Mouse (Mus musculus) heart, postnatal 0 days (tissue): ENCODE data around the gene Bhlha9. TPM values are rescaled to one million over a fixed set of nuclear protein-coding genes. Genes with fewer than 3 reads are reported as not detected.
A peak's percentile ranks its signal among the peaks of the same experiment; 100 is the strongest.

Source experiments
- ATAC-seq: fragments of 200-750 bp; cut with Nextera tagmentation; 2 replicates; pipeline ENCODE4 v1.8.0; 2017; ENCODE audit warnings: low read depth, moderate number of reproducible peaks, moderate library complexity; ENCODE audit not compliant: insufficient read depth
- DNase-seq: peaks from one replicate; pipeline ENCODE4 v3.0.0-alpha.2; 2016; ENCODE audit warnings: low spot score
- H3K27ac ChIP-seq: fragments of 300-500 bp; sonication (generic); 2 replicates; pipeline ENCODE4 v1.5.1; 2014; ENCODE audit warnings: low read depth, mild to moderate bottlenecking
- H3K27me3 ChIP-seq: fragments of 300-500 bp; sonication (generic); 2 replicates; pipeline ENCODE4 v1.6.1; 2014; ENCODE audit warnings: low read length, mixed read lengths; ENCODE audit not compliant: control insufficient read depth, insufficient read depth
- H3K36me3 ChIP-seq: fragments of 300-500 bp; sonication (generic); replicated peaks from 2 replicates; pipeline ENCODE4 v1.6.1; 2014; ENCODE audit warnings: low read length, mixed read lengths; ENCODE audit not compliant: control insufficient read depth, insufficient read depth
- H3K4me1 ChIP-seq: fragments of 300-500 bp; sonication (generic); 2 replicates; pipeline ENCODE4 v1.6.1; 2014; ENCODE audit warnings: antibody characterized with exemption; ENCODE audit not compliant: control insufficient read depth, insufficient read depth
- H3K4me2 ChIP-seq: fragments of 300-500 bp; sonication (generic); 2 replicates; pipeline ENCODE4 v1.6.1; 2014; ENCODE audit warnings: low read depth, mild to moderate bottlenecking, low read length, moderate library complexity
- H3K4me3 ChIP-seq: fragments of 300-500 bp; sonication (generic); 2 replicates; pipeline ENCODE4 v1.5.1; 2014; ENCODE audit warnings: low read depth, low read length
- H3K9ac ChIP-seq: fragments of 300-500 bp; sonication (generic); replicated peaks from 2 replicates; pipeline ENCODE4 v1.6.1; 2014; ENCODE audit warnings: low read depth, low read length, mixed read lengths
- H3K9me3 ChIP-seq: fragments of 300-500 bp; sonication (generic); replicated peaks from 2 replicates; pipeline ENCODE4 v1.6.1; 2016; ENCODE audit warnings: low read length; ENCODE audit not compliant: control insufficient read depth
- CTCF ChIP-seq: IDR thresholded peaks from 2 replicates; pipeline ENCODE4 v1.5.1; 2016; ENCODE audit warnings: antibody characterized with exemption, control low read depth, low read depth
- EP300 ChIP-seq: IDR thresholded peaks from 2 replicates; pipeline ENCODE4 v1.6.1; 2016; ENCODE audit warnings: antibody characterized with exemption, low read depth
- WGBS: fragments of 180-500 bp; shearing (Covaris S2); extraction: QIAGEN DNeasy Blood & Tissue Kit; methylation state at CpG from one replicate; pipeline ENCODE4 v1.1.7; 2014; 5-methylcytosine and 5-hydroxymethylcytosine counted together
- polyA plus RNA-seq: library from polyadenylated mRNA; unstranded; fragments of >200 nt; fragmentation: Nextera tagmentation; extraction: Ambion mirVana; gene quantifications from 2 replicates; pipeline ENCODE4 v1.2.1, GENCODE M21; 2015
- total RNA-seq: library from RNA; depleted of rRNA; stranded (reverse); fragments of >200 nt; gene quantifications from 2 replicates; pipeline ENCODE4 v1.2.3, GENCODE M21; 2014; ENCODE audit warnings: low replicate concordance

Gene Bhlha9
- total and polyA plus RNA-seq, 2 experiments from 2014 or later, result not detected

- no peaks in the 10 kb centered on the region for H3K36me3 ChIP-seq
- peaks cover 12% of the 10 kb centered on the region; the same call in 1 of the 2 replicates for H3K27me3 ChIP-seq
- no peak overlapping the region for H3K4me3 ChIP-seq
- no peak overlapping the region for H3K27ac ChIP-seq
- H3K4me1 ChIP-seq, result peaks cover 8% of the 10 kb centered on the region; the same call in 1 of the 2 replicates
- no peak overlapping the region for H3K9ac ChIP-seq
- H3K4me2 ChIP-seq, result no peak overlapping the region
- peaks cover 3% of the 10 kb centered on the region; the same call in 1 of the 2 replicates for H3K9me3 ChIP-seq
- ATAC-seq (no peak), DNase-seq (peak; percentile 32)
- no peak for TF ChIP-seq CTCF
- no peak for TF ChIP-seq EP300
- 22% methylated on average over 5 of the region's 5 CpGs for WGBS
These were observed 43.7 kb upstream of the Bhlha9 start for GRCm38 (mm10) chr11:76628613-76629012.

- ATAC-seq (no peak), DNase-seq (no peak)
- WGBS, result 66% methylated on average over 2 of the region's 2 CpGs
- Histone ChIP-seq H3K9me3 (peaks cover 3% of the 10 kb centered on the region; the same call in 1 of the 2 replicates), H3K9ac (no peak overlapping the region), H3K4me2 (no peak overlapping the region), H3K36me3 (no peaks in the 10 kb centered on the region), H3K27ac (no peak overlapping the region), H3K4me3 (no peak overlapping the region), H3K4me1 (peaks cover 6% of the 10 kb centered on the region; the same call in 1 of the 2 replicates), H3K27me3 (0 out of 2 replicates have a peak, but pooled peaks cover 5% of the 10 kb centered on the region)
- TF ChIP-seq EP300 (no peak), CTCF (no peak)
These were observed 42.2 kb upstream of the Bhlha9 start for GRCm38 (mm10) chr11:76630023-76630422.

- 75% methylated on average over 5 of the region's 5 CpGs for WGBS
- no peak for DNase-seq
- Histone ChIP-seq H3K4me2 (no peak overlapping the region), H3K4me3 (no peak overlapping the region), H3K27me3 (0 out of 2 replicates have a peak, but pooled peaks cover 5% of the 10 kb centered on the region), H3K36me3 (no peaks in the 10 kb centered on the region), H3K27ac (no peak overlapping the region), H3K9ac (no peak overlapping the region), H3K9me3 (peaks cover 3% of the 10 kb centered on the region; the same call in 1 of the 2 replicates), H3K4me1 (peaks cover 6% of the 10 kb centered on the region; the same call in 1 of the 2 replicates)
- no peak for ATAC-seq
- TF ChIP-seq EP300, result no peak
- no peak for TF ChIP-seq CTCF
These were observed 41.8 kb upstream of the Bhlha9 start for GRCm38 (mm10) chr11:76630487-76630886.

- TF ChIP-seq EP300, result no peak
- TF ChIP-seq CTCF, result no peak
- Histone ChIP-seq H3K9me3 (no peaks in the 10 kb centered on the region), H3K9ac (no peak overlapping the region), H3K4me2 (no peak overlapping the region), H3K27me3 (no peaks in the 10 kb centered on the region), H3K4me1 (no peaks in the 10 kb centered on the region), H3K27ac (no peak overlapping the region), H3K36me3 (no peaks in the 10 kb centered on the region), H3K4me3 (no peak overlapping the region)
- ATAC-seq (no peak), DNase-seq (no peak)
- 80% methylated on average over 17 of the region's 17 CpGs for WGBS
These were observed 32.8 kb upstream of the Bhlha9 start for GRCm38 (mm10) chr11:76639269-76639985.

- no peak for DNase-seq
- Histone ChIP-seq H3K27me3 (peaks cover 3% of the 10 kb centered on the region; the same call in 1 of the 2 replicates), H3K9ac (no peak overlapping the region), H3K36me3 (no peaks in the 10 kb centered on the region), H3K27ac (no peak overlapping the region), H3K4me3 (no peak overlapping the region), H3K4me1 (no peaks in the 10 kb centered on the region), H3K4me2 (no peak overlapping the region), H3K9me3 (no peaks in the 10 kb centered on the region)
- no peak for TF ChIP-seq CTCF
- no peak for TF ChIP-seq EP300
- 76% methylated on average over 4 of the region's 4 CpGs for WGBS
- no peak for ATAC-seq
These were observed 32.0 kb upstream of the Bhlha9 start for GRCm38 (mm10) chr11:76640231-76640630.

- H3K4me1 ChIP-seq, result peaks cover 6% of the 10 kb centered on the region; the same call in 1 of the 2 replicates
- H3K9ac ChIP-seq, result no peak overlapping the region
- 74% methylated on average over 6 of the region's 6 CpGs for WGBS
- H3K9me3 ChIP-seq, result no peaks in the 10 kb centered on the region
- no peak overlapping the region for H3K4me3 ChIP-seq
- H3K4me2 ChIP-seq, result no peak overlapping the region
- TF ChIP-seq EP300 (no peak), CTCF (no peak)
- no peaks in the 10 kb centered on the region for H3K36me3 ChIP-seq
- H3K27me3 ChIP-seq, result peaks cover 8% of the 10 kb centered on the region; the same call in 1 of the 2 replicates
- ATAC-seq (no peak), DNase-seq (no peak)
- H3K27ac ChIP-seq, result no peak overlapping the region
These were observed 28.0 kb upstream of the Bhlha9 start for GRCm38 (mm10) chr11:76644257-76644656.
